Mouse (Mus musculus): ENCODE data around the gene Slc1a2.

GRCm38 (mm10) chr2:102742685-102743084 is 84.2 kb downstream of the Slc1a2 start:
- TF ChIP-seq CTCF (IDR thresholded peaks at IDR 0.05; ENCODE audit: control insufficient read depth, insufficient read depth, insufficient read length), result no peak
- TF ChIP-seq CEBPB (IDR thresholded peaks at IDR 0.05; ENCODE audit: low read depth), result no peak
- TF ChIP-seq USF1 (IDR thresholded peaks at IDR 0.05; ENCODE audit: low read depth), result no peak
- no peak for TF ChIP-seq MYOD1 (IDR thresholded peaks at IDR 0.05; ENCODE audit: control insufficient read depth, insufficient read length, low read depth)
- TF ChIP-seq MAX (IDR thresholded peaks at IDR 0.05), result no peak
- TF ChIP-seq MYOG (IDR thresholded peaks at IDR 0.05; ENCODE audit: control insufficient read depth, extremely low read depth, insufficient read length), result no peak
- no peak for TF ChIP-seq FOSL1 (IDR thresholded peaks at IDR 0.05; ENCODE audit: insufficient read depth, low read length, poor library complexity, severe bottlenecking)
